Mouse (Mus musculus) B cell, adult 2 months (primary cell): Measurements from ENCODE around the gene Rgs11.
"Not testable (repeated sequence)": the region's sequence is repeated elsewhere in the genome, so short reads cannot be mapped to it uniquely, and the experiment has no call there.

ENCODE experiments used
- DNase-seq, 2 experiments: peaks; one replicate each; pipeline ENCODE4 v3.0.0; 2022

The Rgs11 gene

DNA sequence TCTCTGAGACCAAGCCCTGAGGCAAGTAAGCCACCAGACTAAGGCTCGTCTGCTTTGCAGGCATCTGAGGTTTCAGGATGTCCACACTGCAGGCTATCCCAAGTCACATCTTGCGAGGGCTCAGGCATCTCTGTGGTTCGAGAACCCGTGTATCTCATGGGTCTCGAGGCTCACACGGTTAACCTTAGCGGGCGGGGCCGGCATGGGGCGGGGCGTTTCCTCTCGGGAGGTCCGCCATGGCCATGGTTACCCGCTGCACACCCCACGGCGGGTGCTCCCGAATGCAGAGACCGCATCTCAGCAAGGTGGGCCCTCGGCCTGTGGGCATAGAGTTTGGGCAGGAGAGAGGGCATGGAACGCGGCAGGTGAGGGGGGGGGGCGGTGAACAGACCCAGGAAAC is at the start of gene Rgs11:
Gene Rgs11, plus strand, starts transcription at position 215 of the 400 bp plus-strand sequence.
- peak; percentile 66 to 69 for DNase-seq

DNA sequence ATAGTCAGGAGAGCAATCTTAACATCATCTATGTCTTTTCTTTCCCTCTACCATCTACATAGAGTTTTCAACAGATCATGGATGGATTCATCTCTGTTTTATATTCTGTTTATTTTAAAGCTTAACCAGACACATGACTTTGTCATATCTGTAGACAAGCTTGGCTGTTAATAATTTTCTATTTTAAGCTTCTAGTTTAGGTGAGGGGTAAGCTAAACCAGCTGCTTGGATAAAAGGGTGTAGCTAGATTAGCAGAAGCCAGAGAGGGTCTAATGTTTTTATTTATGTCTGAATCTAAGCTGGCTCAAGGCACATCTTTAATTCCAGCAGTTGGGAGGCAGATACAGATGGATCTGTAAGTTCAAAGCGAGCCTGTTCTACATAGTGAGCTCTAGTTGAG is 40.0 kb upstream of the Rgs11 start:
- no peak for DNase-seq

DNA sequence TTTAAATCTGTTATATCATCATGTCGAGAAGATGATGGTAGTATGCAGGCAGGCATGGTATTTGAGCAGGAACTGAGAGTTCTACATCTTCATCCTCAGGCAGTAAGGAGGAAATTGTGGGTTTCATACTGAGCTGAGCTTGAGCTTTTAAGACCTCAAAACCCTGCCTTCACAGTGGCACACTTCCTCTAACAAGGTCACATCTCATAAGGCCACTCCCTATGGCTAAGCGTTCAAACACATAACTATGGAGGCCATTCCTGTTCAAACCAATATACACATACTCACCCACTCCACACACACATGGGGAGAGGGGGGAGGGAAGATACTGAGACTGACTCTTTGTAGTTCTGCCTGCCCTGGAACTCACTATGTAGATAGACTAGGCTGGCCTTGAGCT is 34.7 kb upstream of the Rgs11 start:
- DNase-seq, result peak; percentile 56 to 64

DNA sequence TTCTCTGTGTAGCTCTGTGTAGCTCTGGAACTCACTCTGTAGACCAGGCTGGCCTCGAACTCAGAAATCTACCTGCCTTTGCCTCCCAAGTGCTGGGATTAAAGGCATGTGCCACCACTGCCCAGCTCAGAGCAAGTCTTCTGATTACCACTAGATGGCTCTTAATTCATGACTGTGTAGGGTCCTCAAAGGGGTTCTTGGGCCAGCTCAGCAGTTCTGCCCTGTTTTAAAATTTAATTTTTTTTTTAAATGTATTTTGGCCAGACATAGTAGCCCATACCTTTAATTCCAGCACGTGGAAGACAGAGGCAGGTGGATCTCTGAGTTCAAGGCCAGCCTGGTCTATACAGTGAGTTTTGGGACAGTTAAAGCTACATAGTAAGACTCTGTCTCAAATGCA is 27.5 kb upstream of the Rgs11 start:
- DNase-seq, result not testable (repeated sequence)

DNA sequence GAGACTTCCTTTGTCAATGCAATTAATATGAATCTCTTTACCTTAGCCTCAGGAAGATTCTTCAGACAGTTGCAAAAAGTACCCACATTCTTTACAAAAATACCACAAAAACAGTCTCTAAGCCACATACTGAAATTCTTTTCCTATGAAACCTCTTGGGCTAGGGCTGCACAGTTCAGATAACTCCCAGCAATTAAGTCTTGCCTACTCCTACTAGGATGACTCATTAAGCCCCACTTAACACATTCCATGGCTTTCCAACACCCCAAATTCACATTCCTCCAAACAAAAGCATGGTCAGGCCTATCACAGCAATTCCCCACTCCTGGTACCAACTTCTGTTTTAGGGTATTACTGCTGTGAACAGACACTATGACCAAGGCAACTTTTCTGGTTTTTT is 24.1 kb upstream of the Rgs11 start:
- no peak for DNase-seq

DNA sequence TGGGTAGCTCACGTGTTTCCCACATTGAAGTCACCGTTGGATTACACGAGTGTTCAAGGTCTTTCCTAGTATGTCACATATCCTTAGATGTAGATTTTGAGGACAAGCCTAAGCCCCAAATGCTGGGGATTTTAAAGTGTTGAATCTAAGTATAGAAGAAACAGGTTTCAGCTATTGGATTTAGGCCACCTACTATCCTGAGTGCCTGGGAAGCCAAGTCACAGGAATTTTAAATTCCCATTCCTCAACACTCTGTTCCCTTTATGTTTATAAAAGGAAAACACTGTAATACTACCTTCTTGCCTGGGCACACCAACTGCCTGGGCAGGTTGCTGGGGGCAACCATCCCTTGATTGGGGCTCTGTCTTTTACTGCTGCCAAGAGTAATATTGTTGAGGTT is 21.6 kb upstream of the Rgs11 start:
- DNase-seq, result no peak

DNA sequence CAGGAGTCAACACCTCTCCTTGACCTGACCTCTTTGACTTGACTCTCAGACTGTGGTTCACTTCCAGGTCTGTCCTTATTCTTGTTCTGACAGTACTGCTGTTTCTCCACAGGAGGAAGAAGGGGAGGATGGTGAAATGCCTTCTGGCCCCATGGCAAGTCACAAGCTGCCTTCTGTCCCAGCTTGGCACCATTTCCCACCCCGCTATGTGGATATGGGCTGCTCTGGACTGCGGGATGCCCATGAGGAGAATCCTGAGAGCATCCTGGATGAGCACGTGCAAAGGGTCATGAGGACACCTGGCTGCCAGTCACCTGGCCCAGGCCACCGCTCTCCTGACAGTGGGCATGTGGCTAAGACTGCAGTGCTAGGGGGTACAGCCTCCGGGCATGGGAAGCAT is 15.2 kb upstream of the Rgs11 start:
- no peak for DNase-seq

DNA sequence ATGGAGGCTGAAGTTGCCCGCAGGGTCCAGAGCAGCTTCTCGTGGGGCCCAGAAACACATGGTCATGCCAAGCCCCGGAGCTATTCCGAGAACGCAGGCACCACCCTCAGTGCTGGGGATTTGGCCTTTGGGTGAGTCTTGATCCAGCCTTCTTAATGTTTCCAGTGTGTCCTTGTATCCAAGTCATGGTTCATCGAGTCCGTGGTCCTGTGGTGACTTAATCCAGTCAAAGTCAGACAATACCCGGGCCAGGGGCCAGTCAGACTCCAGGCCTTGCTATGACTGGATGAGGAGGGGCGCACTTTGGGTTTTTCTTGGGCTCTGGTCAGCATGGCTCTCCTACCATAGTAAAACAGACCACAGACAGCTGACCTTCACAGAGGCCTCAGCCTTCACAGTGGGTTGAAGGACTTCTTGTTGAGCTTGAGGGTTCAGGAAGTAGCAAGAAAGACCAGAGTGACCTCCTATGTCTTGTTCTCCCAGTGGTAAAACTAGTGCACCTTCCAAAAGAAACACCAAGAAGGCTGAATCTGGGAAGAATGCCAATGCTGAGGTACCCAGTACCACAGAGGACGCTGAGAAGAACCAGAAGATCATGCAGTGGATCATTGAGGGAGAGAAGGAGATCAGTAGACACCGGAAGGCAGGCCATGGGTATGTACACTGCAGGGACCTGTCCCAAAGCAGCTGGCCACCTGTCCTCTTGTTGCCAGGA is 14.5 kb upstream of the Rgs11 start:
- DNase-seq, result no peak

- DNase-seq, result not testable (repeated sequence)
These were observed 11.3 kb upstream of the Rgs11 start for GRCm38 (mm10) chr17:26191486-26191885.

- DNase-seq, result no peak
These were observed 10.1 kb upstream of the Rgs11 start for GRCm38 (mm10) chr17:26192481-26193190.

GRCm38 (mm10) chr17:26198892-26199291 is 3.9 kb upstream of the Rgs11 start, which contains the start of gene Pdia2:
Gene Pdia2, minus strand, starts transcription at chr17:26199087.
- DNase-seq, result no peak

GRCm38 (mm10) chr17:26200831-26201705 is 1.7 kb upstream of the Rgs11 start:
- DNase-seq, result peak; percentile 21 to 30

DNA sequence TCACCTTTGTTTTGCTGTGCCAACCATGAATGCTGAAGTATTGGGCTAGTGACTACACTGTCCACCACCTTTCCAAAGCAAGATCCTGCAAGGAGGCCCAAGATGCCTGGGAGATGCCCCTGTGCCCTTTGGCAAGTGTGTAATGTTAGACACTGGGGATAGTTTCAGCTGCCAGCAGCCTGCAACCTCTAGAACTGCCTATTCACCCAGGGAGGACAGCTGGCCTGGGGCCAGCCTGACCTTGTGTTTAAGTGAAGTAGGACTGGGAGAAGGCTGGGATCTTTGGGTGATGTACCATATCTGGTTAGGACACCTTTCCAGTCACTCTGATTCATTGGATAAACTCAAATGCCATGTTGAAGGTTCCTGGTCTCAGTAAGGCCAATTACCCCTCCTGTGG is 753 bp upstream of the Rgs11 start:
- DNase-seq, result no peak

- peak; percentile 46 to 48 for DNase-seq
These were observed 615 bp downstream of the Rgs11 start for GRCm38 (mm10) chr17:26203321-26203811.

GRCm38 (mm10) chr17:26204766-26205165 is 2.0 kb downstream of the Rgs11 start:
- no peak for DNase-seq

DNA sequence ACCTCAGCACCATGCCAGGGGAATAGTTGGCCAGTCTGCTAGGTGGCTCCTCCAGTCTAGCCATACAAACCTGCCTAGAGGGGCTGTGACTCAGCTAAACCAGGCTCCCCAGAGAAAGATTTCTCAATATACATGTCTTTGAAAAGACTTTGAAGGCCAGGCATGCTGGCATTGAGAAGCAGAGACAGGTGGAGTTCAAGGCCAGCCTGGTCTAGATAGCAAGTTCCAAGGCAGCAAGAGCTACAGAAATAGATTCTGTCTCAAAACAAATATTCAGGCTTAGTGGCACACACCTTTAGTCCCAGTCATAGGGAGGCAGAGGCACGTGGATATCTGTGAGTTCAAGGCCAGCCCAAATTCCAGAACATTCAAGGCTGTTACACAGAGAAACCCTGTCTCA is 3.6 kb downstream of the Rgs11 start:
- no peak for DNase-seq

DNA sequence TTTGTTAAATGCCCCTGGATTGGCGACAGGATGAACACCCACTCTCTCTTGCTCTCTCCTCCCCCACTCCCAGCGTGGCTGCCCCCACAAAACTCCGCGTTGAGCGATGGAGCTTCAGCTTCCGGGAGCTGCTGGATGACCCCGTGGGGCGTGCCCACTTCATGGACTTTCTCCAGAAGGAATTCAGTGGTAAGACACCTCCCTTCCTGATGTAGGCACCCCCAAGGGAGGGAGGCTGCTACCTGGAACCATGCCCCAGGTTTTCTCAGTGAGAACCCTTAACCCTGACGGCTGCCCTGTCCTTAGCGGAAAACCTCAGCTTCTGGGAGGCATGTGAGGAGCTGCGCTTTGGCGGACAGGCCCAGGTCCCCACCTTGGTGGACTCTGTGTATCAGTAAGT is 4.9 kb downstream of the Rgs11 start, which contains the start of gene Arhgdig:
Gene Arhgdig, minus strand, starts transcription at position 101 of the 400 bp plus-strand sequence.
- DNase-seq, result no peak

- DNase-seq, result no peak
These were observed 9.5 kb downstream of the Rgs11 start for GRCm38 (mm10) chr17:26212241-26212640.

- DNase-seq, result no peak
These were observed 9.9 kb downstream of the Rgs11 start for GRCm38 (mm10) chr17:26212681-26213080.

DNA sequence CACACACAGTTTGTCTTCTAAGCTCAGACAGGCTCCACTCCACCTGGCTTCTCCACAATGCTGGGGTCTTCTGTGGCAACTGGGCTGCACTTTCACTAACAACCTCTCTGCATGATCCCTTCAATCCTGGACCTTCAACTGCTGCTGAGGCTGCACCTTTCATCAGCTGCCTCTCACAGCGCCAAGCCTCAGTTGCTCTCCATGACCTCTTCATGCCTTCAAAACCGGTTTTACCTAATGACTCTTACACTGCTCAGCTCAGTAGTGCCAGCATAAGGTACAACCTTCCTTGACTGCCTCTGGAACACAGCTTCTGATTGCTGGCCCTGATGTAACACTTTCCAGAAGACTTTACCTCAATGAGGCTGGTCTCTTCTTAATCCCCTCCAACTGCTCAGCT is 18.8 kb downstream of the Rgs11 start:
- DNase-seq, result no peak

DNA sequence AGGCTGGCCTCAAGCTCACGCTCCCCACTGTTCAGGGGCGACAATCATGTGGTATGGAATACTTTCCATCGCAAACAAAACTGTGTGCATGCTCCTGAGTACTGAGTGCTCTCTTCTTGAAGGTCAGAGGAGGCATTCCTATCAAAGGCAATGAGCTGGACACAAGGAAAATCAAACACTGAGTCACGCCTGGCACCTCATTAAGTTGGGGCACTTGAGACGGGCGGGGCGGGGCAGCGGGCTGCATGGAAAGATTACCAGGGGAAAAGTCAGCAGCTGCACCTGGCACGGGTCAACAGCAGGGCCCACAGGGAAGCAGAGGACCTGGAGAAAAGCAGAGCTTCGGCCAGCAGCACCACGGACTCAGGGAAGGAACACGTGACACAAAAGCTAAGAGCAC is 22.4 kb downstream of the Rgs11 start:
- DNase-seq, result no peak

GRCm38 (mm10) chr17:26229776-26230175 is 27.0 kb downstream of the Rgs11 start:
- no peak for DNase-seq

DNA sequence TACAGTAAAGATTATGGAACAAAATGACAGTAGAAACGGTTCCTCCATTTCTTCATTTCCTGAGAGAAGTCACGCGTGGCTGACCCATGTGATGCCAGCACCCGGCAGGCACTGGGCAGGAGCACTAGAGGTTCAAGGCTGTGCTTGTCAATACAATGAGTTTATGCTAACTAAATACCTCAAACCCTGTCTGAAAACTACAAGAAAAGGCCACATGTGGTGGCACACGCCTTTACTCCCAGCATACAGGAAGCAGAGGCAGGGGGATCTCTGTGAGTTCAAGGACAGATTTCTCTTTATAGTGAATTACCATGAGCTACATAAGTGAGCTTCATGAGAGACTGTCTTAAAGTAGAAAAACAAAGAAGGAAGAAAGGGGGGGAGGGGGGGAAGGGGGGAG is 28.4 kb downstream of the Rgs11 start:
- DNase-seq, result no peak
